Mouse (Mus musculus): Measurements from ENCODE around the gene Krtap6-1.
"Not testable (repeated sequence)": the region's sequence is repeated elsewhere in the genome, so short reads cannot be mapped to it uniquely, and the experiment has no call there.

Krtap6-1 gene

GRCm38 (mm10) chr16:89031399-89031798, at the start of gene Krtap6-1:
Krtap6-1 (plus strand) TSS chr16:89031699.
- not testable (repeated sequence) for DNase-seq (ENCODE audit: low spot score in 2 of 2)

GRCm38 (mm10) chr16:89010659-89011058, 20.8 kb upstream of the Krtap6-1 start, which contains the start of gene Krtap22-2:
Krtap22-2 (minus strand) TSS chr16:89010759.
- DNase-seq (ENCODE audit: low spot score in 2 of 2): no peak

- no peak for DNase-seq (ENCODE audit: low spot score in 2 of 2)
Observed at GRCm38 (mm10) chr16:89013973-89014372, 17.5 kb upstream of the Krtap6-1 start.

GRCm38 (mm10) chr16:89014984-89015383, 16.5 kb upstream of the Krtap6-1 start, which contains the start of gene Gm10229:
Gm10229 (plus strand) TSS chr16:89015284.
- DNase-seq (ENCODE audit: low spot score in 2 of 2): not testable (repeated sequence)

- not testable (repeated sequence) for DNase-seq (ENCODE audit: low spot score in 2 of 2)
Observed at GRCm38 (mm10) chr16:89041372-89041771, 9.9 kb downstream of the Krtap6-1 start, which contains the start of gene Gm10228. Gm10228 (minus strand) TSS chr16:89041472.

- DNase-seq (ENCODE audit: low spot score in 2 of 2): no peak
Observed at GRCm38 (mm10) chr16:89047783-89048182, 16.3 kb downstream of the Krtap6-1 start, which contains the start of gene Krtap6-5. Krtap6-5 (minus strand) TSS chr16:89047883.

- not testable (repeated sequence) for DNase-seq (ENCODE audit: low spot score in 2 of 2)
Observed at GRCm38 (mm10) chr16:89063902-89064301, 32.4 kb downstream of the Krtap6-1 start, which contains the start of gene 1110025L11Rik. 1110025L11Rik (minus strand) TSS chr16:89064002.

GRCm38 (mm10) chr16:89071041-89071440, 39.5 kb downstream of the Krtap6-1 start:
- DNase-seq (ENCODE audit: low spot score in 2 of 2): not testable (repeated sequence)

Data from thymus, postnatal 10 days (tissue).